Mouse (Mus musculus): ENCODE measurements at regions not wholly inside any gene's neighbourhood (a gene's known extent, or its start where the extent isn't known, plus 50 kb on each side); places are given as distances from the start of the nearest gene placed in this dataset.

- TF ChIP-seq CTCF (IDR thresholded peaks at IDR 0.05): no peak
- no peak for TF ChIP-seq POLR2A (IDR thresholded peaks at IDR 0.05; ENCODE audit: insufficient read depth, low read depth, low read length)
- no peak for TF ChIP-seq EP300 (IDR thresholded peaks at IDR 0.05; ENCODE audit: insufficient read depth, low read depth, low read length)
Measured at GRCm38 (mm10) chr3:56707312-56707711, 523.8 kb upstream of the Nbea start.
